Mouse (Mus musculus) regulatory T cell (primary cell): ENCODE results near the gene Dcp1a.
"Not testable (repeated sequence)": the region's sequence is repeated elsewhere in the genome, so short reads cannot be mapped to it uniquely, and the experiment has no call there.

Experiments used
- in situ Hi-C: fragments of 300-600 bp; cut with MboI, MseI; formaldehyde crosslinking; loops from one replicate; pipeline ENCODE4 v1.15.1; 2025; ENCODE audit warnings: high pct_unique_total_duplicates

Dcp1a gene

GRCm38 (mm10) chr14:30515931-30516723 lies 36.8 kb downstream of the Dcp1a start:
- in situ Hi-C loops = loop anchor here (10.0 kb wide), 1 partner anchor 671 kb away; no protein-coding TSS in a partner anchor

DNA sequence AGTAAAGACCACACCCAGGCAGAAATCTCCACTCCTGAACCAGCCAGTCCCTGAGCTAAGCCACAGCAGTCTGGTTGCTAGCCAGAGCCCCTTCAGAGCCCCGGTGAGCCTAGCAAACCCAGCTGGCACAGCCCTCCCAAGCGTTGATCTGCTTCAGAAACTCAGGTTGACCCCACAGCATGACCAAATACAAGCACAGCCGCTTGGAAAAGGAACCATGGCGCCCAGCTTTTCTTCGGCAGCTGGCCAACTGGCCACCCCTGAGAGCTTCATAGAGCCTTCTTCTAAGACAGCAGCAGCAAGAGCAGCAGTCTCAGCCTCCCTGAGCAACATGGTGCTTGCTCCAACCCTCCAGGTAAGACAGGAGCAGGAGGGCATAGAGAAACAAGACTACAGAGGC lies 40.0 kb downstream of the Dcp1a start:
- in situ Hi-C loops = loop anchor here (10.0 kb wide), 1 partner anchor 675 kb away; no protein-coding TSS in a partner anchor

GRCm38 (mm10) chr14:30523356-30523755 lies 44.0 kb downstream of the Dcp1a start:
- in situ Hi-C loops = no loop called here

DNA sequence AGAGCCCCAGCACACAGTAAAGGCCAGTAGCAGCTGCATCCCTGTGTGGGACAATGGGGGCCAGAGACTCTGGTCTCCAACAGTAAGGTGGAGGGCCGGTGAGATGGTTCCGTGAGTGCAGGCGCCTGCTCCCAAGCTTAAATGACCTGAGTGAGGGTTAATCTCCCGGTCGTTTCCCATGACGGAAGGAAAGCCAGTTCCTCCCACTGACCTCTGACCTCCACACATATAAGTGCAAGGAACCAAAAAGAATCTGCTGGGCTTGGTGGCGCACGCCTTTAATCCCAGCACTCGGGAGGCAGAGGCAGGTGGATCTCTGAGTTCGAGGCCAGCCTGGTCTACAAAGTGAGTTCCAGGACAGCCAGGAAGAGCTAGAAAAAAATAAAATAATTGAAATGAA lies 49.1 kb downstream of the Dcp1a start:
- in situ Hi-C loops = no loop called here

- in situ Hi-C loops = no loop called here
Observed at GRCm38 (mm10) chr14:30528961-30529360, 49.6 kb downstream of the Dcp1a start.

GRCm38 (mm10) chr14:30529454-30529853 lies 50.1 kb downstream of the Dcp1a start:
- in situ Hi-C loops = no loop called here

GRCm38 (mm10) chr14:30530726-30531269 lies 51.5 kb downstream of the Dcp1a start:
- in situ Hi-C loops = no loop called here

GRCm38 (mm10) chr14:30531431-30531830 lies 52.1 kb downstream of the Dcp1a start:
- in situ Hi-C loops = no loop called here

DNA sequence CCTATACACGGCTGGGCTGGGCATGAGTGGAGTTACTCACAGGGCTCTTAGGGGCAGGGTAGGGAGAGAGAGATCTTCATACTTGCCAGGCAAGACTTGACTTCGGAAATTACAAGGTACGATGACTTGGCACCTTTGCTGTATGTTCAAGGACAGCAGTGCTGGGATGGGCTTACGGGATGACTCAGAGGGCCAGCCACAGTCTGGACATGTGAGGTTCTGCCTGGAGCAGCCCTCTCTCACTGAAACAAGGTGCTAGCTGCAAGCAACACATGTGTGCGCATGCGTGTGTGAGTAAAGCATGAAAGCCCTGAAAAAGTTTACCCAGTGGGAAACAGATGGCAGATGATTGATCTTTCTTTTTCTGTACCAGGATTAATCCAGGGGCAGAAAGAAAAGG lies 52.6 kb downstream of the Dcp1a start:
- in situ Hi-C loops = no loop called here

DNA sequence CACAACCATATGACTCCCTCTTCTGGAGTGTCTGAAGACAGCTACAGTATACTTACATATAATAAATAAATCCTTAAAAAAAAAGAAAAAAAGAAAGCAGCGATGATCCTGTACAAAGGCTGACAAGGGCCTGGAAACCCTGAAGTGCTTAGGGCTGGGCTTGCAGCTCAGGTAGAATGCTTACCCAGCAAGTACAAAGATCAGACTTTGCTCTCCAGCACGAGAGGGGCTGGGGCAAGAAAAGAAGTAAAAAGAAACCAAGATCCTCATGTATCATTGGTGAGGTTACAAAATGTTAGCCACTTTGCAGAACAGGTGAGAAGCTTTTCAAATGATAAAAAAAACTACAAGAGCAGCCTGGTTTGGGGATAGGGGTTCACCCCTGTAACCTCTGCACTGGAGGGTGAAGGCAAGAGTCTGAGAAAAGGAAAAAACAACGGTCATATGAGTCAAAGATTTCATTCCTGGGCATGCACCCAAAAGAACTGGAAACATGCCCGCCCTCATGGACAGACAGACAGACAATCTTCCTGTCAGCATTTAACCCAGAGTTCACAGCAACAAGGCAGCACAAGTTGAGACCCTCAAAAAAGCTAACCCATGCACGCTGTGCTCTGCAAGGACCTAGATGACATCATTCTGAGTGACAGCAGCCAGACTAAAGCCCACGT lies 54.6 kb downstream of the Dcp1a start:
- in situ Hi-C loops = no loop called here

DNA sequence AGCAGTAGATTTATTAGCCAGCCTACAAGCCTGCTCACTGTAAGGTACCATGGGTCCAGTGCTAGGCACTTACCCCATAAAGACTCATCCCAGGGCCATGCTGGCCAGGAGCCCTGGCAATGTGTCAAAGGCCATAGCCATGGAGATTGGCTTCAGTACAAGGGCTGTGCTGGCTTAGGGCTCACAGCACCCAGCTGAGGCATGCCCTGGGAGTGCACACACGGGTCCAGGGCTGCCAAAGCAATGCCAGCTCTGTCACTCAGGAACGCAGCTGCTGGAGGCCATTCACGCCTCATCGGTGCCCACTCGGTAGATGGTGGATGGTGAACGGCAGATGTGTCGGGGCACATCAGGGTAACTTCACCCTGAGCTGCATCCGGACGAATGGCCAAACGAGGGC lies 62.2 kb downstream of the Dcp1a start:
- in situ Hi-C loops = no loop called here

GRCm38 (mm10) chr14:30543331-30543730 lies 64.0 kb downstream of the Dcp1a start:
- in situ Hi-C loops = not testable (repeated sequence)

GRCm38 (mm10) chr14:30548131-30548720 lies 68.9 kb downstream of the Dcp1a start, which contains the start of gene Tkt:
TSS of gene Tkt (plus strand) at chr14:30548359.
- in situ Hi-C loops = no loop called here

GRCm38 (mm10) chr14:30548965-30549776 lies 69.8 kb downstream of the Dcp1a start:
- in situ Hi-C loops = no loop called here

DNA sequence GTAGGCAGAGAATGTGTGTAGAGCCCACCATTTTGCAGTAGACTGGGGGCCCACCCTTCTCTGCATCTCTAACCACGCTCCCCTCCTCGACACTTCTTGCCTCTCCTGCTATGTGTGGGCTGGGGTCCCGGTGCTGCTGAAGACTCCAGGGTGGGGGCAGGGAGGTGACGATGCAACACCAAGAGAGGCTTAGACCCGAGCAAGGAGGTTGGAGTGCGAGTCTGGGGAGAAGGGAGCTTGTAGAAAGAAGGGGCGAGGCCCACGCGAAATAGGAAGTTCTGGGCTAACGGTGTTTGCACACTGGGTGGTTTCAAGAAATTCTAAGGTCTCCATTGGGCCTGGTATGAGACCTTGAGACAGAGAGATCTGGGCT lies 70.4 kb downstream of the Dcp1a start:
- in situ Hi-C loops = no loop called here

- in situ Hi-C loops = no loop called here
Observed at GRCm38 (mm10) chr14:30550232-30551070, 71.1 kb downstream of the Dcp1a start.

DNA sequence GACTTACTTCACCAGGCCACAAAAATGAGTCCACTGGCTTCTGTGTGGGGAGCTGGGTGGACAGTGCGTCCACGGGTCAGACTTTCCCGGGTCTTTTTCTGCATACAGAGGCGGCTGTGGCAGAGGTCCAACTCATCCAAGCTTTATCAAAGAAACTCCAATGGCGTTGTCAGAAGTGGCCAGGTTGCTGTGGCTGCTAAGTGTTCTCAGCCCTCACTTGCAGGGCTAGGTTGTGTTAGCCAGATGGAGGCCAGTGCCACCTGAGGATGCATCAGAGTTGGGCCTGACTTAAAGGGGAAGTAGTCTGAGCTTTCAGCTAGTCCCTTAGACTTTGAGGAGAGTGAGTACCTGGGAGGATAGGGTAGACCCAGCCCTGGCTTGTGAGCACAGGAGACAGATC lies 72.2 kb downstream of the Dcp1a start:
- in situ Hi-C loops = no loop called here

DNA sequence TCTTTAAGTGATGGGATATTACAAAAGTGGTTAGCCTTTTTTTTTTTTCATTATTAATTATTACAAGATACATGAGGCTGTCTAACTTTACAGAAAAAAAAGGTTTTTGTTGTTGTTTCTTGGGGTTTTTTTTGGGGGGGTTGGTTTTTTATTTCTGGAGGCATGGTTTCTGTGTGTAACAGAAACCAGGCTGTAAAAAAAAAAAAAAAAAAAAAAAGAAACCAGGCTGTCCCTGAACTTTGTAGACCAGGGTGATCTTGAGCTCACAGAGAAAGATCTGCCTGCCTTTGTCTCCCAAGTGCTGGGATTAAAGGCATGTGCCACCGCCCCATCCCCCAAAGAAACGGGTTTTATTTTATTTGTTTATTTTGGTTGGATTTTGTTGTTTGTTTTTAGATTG lies 72.6 kb downstream of the Dcp1a start:
- in situ Hi-C loops = no loop called here

GRCm38 (mm10) chr14:30553185-30553584 lies 73.8 kb downstream of the Dcp1a start:
- in situ Hi-C loops = no loop called here

- in situ Hi-C loops = no loop called here
Observed at GRCm38 (mm10) chr14:30556651-30557050, 77.3 kb downstream of the Dcp1a start.

DNA sequence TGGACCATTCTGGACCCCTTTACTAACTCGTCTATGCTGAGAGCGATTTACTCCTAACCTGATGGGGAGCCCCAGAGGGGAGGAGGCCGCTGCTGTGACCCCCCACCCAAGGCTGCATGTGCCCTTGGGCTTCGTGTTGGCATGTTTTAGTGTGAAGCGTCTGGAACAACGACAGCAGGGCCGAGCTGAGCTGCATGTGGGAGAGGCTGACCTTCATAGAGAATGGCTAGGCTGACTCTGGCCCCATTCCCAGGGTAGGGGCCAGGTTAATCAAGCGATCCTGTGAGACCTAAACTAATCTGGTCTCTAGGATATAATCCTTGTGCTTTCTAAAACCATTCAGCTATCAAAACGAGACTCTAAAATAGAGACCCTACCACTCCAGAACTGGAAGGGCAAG lies 78.4 kb downstream of the Dcp1a start:
- in situ Hi-C loops = no loop called here
